Mouse (Mus musculus) adrenal gland, postnatal 14 days (tissue): Measurements from ENCODE around the gene Cep350. TPM values are rescaled to one million over a fixed set of nuclear protein-coding genes. Genes with fewer than 3 reads are reported as not detected.

ENCODE experiments used
- DNase-seq: peaks from one replicate; pipeline ENCODE4 v3.0.0; 2021; ENCODE audit warnings: mixed read lengths
- long read RNA-seq, 2 experiments: library from polyadenylated mRNA; stranded (forward); transcript quantifications; one replicate each; pipeline ENCODE4 v2.0.0; 2021
- total RNA-seq: library from RNA; stranded (reverse); gene quantifications from 2 replicates; pipeline ENCODE4 v1.2.3, GENCODE M21; 2021

The Cep350 gene
- total RNA-seq: 33.6 and 39.6 TPM in 2 replicates
- long read RNA-seq, experiment 1, partial matches to known transcripts: 0 of 5 reads
- long read RNA-seq, experiment 1, other reads (novel, unspliced or antisense): 2 of 5 reads
- long read RNA-seq, experiment 2, partial matches to known transcripts: 0 of 3 reads
- long read RNA-seq, experiment 2, other reads (novel, unspliced or antisense): 2 of 3 reads

DNA sequence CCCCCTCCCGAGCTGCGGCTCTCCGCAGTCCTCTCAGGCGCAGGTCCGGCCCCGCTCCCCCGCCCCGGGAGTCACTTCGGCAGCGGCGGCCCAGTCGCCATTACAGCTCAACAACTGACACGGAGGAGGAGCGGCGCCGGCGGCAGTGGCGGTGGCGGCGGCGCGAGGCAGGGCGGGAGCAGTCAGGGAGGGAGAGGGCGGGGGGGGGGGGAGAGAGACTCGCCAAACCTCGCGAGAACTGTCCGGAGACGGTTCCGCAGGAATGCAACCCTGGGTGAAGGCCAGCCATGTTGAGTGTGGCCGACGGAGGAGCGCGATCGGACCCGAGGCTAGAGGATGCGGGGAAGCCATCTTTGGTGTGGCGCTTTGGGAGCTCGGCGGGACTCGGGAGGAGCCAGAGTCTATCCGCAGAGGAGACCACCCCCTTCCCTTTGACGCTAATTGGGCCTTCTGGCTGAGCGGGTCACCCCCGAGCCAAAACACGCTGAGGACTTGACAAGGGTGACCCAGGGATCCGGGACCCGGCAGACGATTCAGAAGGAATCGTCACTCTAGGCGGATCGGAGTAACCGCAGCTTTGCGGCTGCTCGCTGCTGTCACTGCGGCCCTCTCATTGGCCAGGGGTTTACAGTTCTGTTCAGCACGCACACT, at the start of gene Cep350:
Gene Cep350, minus strand, starts transcription at position 188 of the 651 bp plus-strand sequence.
- peak; percentile 98 for DNase-seq

GRCm38 (mm10) chr1:156020402-156020801, 47.3 kb upstream of the Cep350 start:
- no peak for DNase-seq

GRCm38 (mm10) chr1:156019800-156020199, 46.7 kb upstream of the Cep350 start:
- DNase-seq: no peak

- no peak for DNase-seq
Measured at GRCm38 (mm10) chr1:156009003-156009402, 35.9 kb upstream of the Cep350 start.

DNA sequence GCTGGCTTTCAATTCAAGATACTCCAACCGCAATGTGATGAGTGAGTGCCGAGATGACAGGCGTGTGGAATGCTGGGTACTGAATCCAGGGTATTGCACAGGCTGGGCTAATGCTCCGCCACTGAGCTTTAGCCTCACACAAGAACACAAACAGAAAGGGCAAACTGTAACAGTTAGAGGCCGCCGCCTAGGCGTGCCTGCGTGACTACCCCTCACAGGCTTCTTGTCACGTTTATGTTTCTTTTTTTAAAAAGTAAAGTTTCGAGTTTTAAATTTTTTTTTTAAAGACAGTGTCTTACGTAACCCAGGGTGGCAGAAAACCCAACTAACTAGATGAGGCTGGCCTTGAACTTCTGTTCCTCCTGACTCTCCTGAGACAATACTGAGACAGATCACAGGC, 32.9 kb upstream of the Cep350 start:
- DNase-seq: peak; percentile 28

DNA sequence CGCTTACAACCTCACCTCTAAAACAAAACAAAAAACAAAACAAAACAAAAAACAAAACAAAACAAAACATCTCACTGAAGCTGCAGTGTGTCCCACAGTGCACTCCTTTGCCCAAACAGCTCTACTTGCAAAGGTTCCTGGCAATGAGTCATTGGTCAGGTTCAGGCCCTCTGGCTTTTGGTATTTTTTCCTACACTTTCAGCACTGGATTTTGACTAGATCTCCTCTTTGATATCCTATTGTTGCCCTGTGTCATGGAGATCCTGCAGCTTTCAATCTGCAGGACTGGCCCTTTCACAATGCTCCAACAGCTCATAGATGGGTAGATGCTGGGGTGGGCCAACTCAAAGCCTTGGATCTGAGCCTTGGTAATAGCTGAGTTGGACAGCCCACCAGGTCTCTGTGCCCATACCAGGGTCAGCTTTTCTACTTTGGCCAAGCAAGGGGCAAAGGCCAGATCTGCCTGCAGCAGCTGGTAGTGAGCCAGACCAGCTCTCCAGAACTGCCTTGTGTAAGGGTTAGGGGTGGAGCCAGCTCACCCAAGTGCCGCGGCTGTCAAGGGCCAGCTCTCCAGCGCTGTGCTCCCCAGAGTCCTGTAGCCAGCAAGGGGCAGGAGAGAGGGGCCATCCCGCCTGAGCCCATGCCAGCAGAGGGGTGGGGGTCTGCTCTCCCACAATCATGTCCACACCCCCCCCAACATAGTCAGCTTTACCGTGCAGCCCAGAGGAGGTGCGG, 30.3 kb upstream of the Cep350 start:
- peak; percentile 72 for DNase-seq

DNA sequence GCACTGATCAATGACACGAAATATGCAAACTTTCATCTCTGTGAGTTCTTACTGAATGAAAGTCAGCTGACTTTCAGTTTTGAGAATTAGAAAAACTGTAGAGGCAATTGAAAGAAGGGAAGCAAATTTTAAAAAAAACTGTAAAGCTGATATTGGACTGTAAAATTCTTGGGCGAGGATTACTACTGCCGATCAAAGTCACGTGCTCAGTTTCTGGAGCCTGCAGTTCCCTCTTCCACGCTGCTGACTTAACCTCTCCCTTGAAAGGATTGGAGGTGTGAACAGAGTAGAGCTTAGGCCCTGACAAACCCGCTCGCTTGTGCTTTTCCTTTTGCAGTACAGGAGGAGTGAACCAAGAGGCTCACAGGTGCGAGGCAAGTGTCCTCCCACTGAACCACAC, 29.3 kb upstream of the Cep350 start:
- no peak for DNase-seq

DNA sequence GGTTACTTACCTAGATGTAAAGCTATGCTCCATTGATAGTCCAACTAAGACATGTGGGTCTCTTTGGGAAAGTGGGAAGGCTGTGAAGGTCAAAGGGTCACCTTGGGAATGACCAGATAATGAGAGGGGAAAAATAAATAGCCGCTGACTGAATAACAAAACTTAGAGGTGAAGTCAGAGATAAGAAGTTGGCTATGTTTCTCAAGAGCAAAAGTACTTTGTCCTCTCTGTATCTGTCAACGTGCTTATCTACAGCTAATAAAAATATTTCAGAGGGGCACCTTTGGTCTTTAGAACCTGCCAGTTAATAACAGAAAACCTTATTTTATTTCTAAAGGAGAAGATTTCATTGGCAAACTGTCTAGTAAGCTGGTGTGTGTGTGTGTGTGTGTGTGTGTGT, 22.6 kb upstream of the Cep350 start:
- DNase-seq: no peak

DNA sequence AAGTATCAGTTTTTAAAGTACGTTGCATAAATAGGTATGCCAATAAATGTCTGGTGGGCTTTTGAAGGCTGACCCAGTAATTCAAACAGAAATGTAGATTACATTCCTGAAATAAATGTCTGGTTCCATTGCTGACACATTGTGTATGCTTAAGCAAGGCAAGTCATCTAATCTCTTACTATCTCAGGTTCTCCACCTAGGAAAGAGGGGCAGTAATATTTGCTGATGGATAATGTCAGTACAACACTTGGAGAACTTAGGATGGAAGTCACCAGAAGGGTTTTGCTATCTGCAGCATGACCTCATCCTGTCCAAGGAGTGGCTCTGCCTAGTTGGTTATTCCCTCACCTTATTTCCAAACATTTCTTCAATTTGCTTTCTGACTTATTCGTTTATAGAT, 21.5 kb upstream of the Cep350 start:
- no peak for DNase-seq

- DNase-seq: no peak
Measured at GRCm38 (mm10) chr1:155990391-155990790, 17.3 kb upstream of the Cep350 start.

DNA sequence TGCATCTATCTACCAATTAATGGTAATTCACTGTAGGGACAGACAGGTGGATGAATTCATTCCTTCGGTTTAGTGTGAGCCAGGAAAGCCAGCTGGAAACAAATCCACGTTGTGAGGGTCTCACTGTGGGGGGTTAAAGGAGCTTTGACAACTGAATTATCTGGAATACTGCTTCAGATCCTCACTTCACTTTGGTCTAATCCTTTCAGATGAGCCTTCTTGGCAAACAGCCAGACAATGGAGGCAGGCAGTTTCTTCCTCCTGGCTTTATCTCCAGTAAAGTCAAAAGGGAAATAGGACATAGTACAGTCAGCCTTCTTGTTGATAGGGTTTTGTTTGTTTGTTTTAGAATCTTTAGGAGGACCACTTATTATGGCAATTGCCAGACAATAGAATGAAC, 16.3 kb upstream of the Cep350 start:
- peak; percentile 15 for DNase-seq

- DNase-seq: no peak
Measured at GRCm38 (mm10) chr1:155987625-155988024, 14.6 kb upstream of the Cep350 start.

DNA sequence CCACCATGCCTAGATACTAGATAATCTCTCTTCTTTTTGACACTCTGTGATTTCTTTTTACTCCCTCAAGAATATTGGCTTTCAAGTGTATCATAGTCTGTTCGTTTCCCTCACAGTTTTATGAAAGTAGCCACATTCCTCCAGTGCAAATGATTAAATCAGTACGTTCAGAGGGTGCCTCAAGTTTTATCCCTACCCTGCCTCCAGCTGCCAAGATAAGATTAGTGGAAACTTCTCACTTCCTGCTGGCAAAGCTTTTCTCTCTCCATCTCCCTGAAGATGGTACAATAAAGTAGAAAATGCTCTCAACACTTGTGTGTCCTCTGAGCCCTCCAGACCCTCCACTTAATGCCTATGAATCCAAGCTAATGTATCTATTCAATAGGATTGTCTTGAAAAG, 1.9 kb upstream of the Cep350 start:
- no peak for DNase-seq

GRCm38 (mm10) chr1:155973719-155974379, 794 bp upstream of the Cep350 start:
- peak; percentile 8 for DNase-seq

DNA sequence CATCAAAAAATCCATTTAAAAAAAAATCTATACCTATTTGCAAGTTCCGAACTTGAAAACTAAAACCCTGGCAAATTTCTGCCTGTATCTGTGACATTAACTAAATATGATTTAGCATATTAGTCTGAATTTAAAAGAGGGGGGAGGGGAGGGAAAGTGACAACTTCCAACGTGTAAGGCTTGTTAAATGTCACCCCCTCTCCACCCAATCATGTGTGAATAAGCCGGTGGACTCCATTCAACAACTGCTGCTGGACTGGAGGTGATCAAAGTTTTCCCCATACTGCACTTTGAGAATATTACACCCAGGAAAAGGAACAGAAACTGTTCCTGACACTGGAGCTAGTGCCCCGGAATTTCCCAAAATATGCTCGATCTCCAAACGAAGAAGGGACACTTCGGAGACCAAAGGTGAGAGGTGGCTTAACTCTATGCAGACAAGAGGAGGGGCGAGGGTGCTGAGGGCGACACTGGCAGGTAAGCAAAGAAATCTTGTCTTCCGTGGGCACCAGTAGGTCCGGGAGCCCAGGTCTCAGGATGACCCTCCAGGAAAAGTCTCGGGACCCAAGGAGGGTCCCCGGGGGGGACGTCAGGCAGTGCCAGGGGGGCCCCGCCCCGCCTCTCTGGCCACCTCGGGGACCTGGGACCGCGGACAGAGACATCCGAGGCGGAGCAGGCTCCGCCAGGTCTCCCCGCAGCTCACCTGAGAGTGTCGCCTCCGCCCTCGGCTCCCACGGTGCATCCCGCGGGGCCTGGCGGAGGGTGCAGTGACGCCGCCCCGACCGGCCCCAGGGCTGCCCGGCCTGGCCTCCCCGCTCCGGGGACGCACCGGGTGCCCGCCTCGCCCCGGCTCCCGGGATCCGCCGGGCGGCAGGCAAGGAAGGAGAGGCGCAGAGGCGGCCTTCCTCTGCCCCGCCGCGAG, 648 bp downstream of the Cep350 start:
- DNase-seq: no peak

DNA sequence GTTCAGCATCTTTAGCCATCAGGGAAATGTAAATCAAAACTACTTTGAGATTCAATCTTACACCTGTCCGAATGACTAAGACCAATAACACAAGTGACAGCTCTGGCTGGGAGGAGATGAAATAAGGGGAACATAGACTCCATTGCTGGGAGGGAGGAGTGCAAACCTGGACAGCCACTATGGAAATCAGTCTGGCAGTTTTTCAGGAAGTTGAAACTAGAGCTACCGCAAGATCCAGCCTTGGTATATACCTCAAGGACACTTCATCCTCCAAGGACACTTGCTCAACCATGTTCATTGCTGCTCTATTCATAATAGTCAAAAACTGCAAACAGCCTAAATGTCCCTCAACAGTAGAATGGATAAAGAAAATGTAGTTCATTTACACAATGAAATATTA, 23.9 kb downstream of the Cep350 start:
- peak; percentile 32 for DNase-seq

DNA sequence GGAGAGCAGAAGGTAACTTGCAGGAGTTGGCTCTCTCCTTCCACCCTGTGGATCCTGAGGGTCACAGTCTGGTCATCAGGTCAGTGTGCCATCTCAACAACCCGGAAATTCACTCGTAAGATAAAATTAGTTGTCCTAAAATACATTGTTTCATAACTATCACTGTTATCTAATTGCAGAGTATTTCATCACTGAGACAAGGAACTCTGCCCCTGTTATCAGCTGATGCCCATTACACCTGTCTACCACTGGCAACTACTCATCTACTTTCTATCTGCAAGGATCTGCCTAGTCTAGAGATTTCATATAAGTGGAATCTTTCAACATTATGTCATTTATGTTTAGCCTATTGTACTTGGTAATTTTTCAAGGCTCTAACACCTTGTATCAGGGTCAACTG, 28.7 kb downstream of the Cep350 start:
- no peak for DNase-seq

DNA sequence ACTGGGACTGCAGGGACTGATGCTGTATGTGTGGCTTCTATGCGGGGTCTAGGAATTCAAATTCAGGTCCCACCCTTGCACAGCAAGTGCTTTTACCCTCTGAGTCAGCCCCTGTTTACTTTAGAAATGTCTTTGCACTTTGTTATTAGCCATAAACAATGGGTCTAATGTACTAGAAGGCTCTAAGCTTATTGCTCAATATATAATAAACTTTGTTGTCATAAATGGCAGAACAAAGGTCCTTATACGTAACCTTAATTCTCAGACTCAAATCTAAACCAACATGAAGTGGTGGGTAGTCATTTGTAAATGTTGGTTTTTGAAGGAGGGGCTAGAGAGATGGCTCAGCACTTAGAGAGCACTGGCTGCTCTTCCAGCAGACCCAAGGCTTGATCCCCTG, 35.6 kb downstream of the Cep350 start:
- DNase-seq: no peak

- DNase-seq: no peak
Measured at GRCm38 (mm10) chr1:155934702-155935101, 38.4 kb downstream of the Cep350 start.

- DNase-seq: no peak
Measured at GRCm38 (mm10) chr1:155903561-155903960, 69.5 kb downstream of the Cep350 start.

- DNase-seq: no peak
Measured at GRCm38 (mm10) chr1:155901348-155901747, 71.7 kb downstream of the Cep350 start.

DNA sequence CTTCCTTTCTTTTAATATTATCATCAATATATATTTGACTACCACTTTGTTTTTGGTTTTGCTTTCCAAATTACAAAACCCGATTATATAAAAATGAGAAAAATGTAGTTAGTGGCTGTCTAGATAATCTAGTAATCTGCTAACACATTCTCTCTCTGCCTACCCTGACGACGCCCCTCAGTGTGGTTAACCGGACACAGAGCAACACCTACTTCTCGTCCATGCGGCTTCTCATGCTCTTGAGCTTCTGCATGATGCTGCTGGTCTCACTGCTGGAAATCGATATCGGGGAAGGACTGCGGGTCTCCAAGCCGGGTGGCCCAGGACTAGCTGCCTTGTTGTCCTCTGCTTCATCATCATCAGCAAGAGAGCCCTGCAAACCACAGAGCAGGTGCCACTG, 78.7 kb downstream of the Cep350 start:
- DNase-seq: no peak
